Mouse (Mus musculus): ENCODE data around the gene Gm21170. TPM values are rescaled to one million over a fixed set of nuclear protein-coding genes. Genes with fewer than 3 reads are reported as not detected.

The Gm21170 gene
- not detected for polyA plus RNA-seq (2017; shearing (Covaris generic))

GRCm38 (mm10) chrY:47690998-47691397 lies at the start of gene Gm21170:
Gene Gm21170 (minus strand): TSS chrY:47691098.

Other genes starting within 250 kb of the Gm21170 start
- gene Gm21256, start 240.1 kb downstream of the Gm21170 start, polyA plus RNA-seq (2017; shearing (Covaris generic)), result not detected

Measured in CD4-positive, CD25-positive, alpha-beta regulatory T cell, adult 9 weeks (primary cell).